Mouse (Mus musculus) liver, embryonic 16.5 days (tissue): Measurements from ENCODE around the gene Insrr. TPM values are rescaled to one million over a fixed set of nuclear protein-coding genes. Genes with fewer than 3 reads are reported as not detected.
A peak's percentile ranks its signal among the peaks of the same experiment; 100 is the strongest.

Source experiments
- ATAC-seq: fragments of 200-750 bp; cut with Nextera tagmentation; 2 replicates; pipeline ENCODE4 v1.8.0; 2017; ENCODE audit warnings: low read depth, mild to moderate bottlenecking, moderate number of reproducible peaks, moderate library complexity
- H3K27ac ChIP-seq: fragments of 300-500 bp; sonication (generic); 2 replicates; pipeline ENCODE4 v1.5.1; 2014; ENCODE audit warnings: mild to moderate bottlenecking, low read length
- H3K27me3 ChIP-seq: fragments of 300-500 bp; sonication (generic); 2 replicates; pipeline ENCODE4 v1.6.1; 2014; ENCODE audit warnings: low read depth, low read length, mixed read lengths; ENCODE audit not compliant: control insufficient read depth, insufficient read depth
- H3K36me3 ChIP-seq: fragments of 300-500 bp; sonication (generic); 2 replicates; pipeline ENCODE4 v1.6.1; 2014; ENCODE audit warnings: mild to moderate bottlenecking; ENCODE audit not compliant: control insufficient read depth, insufficient read depth
- H3K4me1 ChIP-seq: fragments of 300-500 bp; sonication (generic); 2 replicates; pipeline ENCODE4 v1.6.1; 2014; ENCODE audit warnings: low read depth, low read length, mixed read lengths; ENCODE audit not compliant: control insufficient read depth
- H3K4me2 ChIP-seq: fragments of 300-500 bp; sonication (generic); 2 replicates; pipeline ENCODE4 v1.6.1; 2014; ENCODE audit warnings: low read depth, low read length, mixed read lengths
- H3K4me3 ChIP-seq: fragments of 300-500 bp; sonication (generic); 2 replicates; pipeline ENCODE4 v1.5.1; 2014; ENCODE audit warnings: low read depth, mild to moderate bottlenecking, low read length
- H3K9ac ChIP-seq: fragments of 300-500 bp; sonication (generic); 2 replicates; pipeline ENCODE4 v1.6.1; 2014; ENCODE audit warnings: low read depth, low read length
- H3K9me3 ChIP-seq: fragments of 300-500 bp; sonication (generic); replicated peaks from 2 replicates; pipeline ENCODE4 v1.6.1; 2016; ENCODE audit warnings: low read length; ENCODE audit not compliant: control insufficient read depth
- whole genome bisulfite sequencing: fragments of 180-500 bp; shearing (Covaris S2); extraction: QIAGEN DNeasy Blood & Tissue Kit; methylation state at CpG from one replicate; pipeline ENCODE4 v1.1.7; 2014; ENCODE audit not compliant: insufficient replicate concordance; 5-methylcytosine and 5-hydroxymethylcytosine counted together
- polyA plus RNA-seq: library from polyadenylated mRNA; unstranded; fragments of >200 nt; fragmentation: Nextera tagmentation; extraction: Ambion mirVana; gene quantifications from 2 replicates; pipeline ENCODE4 v1.2.1, GENCODE M21; 2015

Gene Insrr
- polyA plus RNA-seq, 1 experiment from 2014 or later, result 0.01 TPM

DNA sequence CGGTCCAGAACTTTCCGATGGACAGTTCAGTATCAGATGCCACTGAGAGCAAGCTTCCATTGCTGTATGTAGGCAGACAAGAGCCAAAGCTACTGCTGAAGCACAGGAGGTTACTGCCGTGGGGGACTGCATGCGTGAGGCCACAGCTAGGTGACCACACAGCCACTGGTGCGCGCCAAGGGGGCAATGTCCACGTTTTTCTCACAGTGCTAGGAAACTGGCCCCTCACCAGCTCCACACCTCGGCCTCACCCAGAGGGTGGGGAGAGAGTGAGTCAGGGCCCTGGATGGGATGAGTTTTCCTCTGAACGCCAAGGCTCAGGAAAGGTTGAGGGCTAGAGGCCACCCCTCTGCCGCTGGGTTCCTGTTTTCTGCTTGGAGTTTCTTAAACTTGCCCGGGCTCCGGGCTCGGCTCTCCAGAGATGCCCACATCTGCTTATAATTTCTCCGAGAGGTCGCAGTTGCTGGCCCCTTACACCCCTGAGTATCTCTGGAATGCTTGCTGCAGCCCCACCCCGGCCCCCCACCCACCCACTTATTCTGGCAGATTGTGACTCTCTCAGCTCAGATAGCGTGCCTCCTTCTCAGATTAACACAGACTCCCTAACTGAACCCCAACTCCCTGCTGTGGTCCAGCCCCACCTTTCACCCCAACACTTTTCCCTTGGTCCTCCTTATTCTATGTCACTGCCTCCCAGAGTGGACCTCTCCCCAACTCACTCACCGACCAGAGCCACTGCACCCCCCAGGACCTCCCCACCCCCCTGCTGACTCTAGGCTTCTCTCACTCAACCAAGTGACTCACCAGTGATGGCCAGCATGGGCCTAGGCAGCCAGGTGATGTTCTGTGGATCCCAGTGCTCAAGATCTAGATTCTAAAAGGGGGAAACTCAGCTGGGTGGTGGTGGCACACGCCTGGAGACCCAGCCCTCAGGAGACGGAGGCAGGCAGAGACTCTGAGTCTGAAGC, 35.1 kb upstream of the Insrr start:
- ATAC-seq, result no peak
- Histone ChIP-seq H3K4me1 (peaks cover 4% of the 10 kb centered on the region), H3K9me3 (no peaks in the 10 kb centered on the region), H3K4me3 (no peak overlapping the region), H3K9ac (no peak overlapping the region), H3K27me3 (no peaks in the 10 kb centered on the region), H3K27ac (no peak overlapping the region), H3K36me3 (no peaks in the 10 kb centered on the region), H3K4me2 (no peak overlapping the region)
- 50% methylated on average over 20 of the region's 20 CpGs for WGBS

GRCm38 (mm10) chr3:87763202-87763601, 33.5 kb upstream of the Insrr start:
- peaks cover 4% of the 10 kb centered on the region for H3K4me1 ChIP-seq
- peaks cover 1% of the 10 kb centered on the region for H3K27me3 ChIP-seq
- no peak overlapping the region for H3K4me2 ChIP-seq
- 58% methylated on average over 4 of the region's 4 CpGs for WGBS
- no peaks in the 10 kb centered on the region for H3K36me3 ChIP-seq
- no peak overlapping the region for H3K4me3 ChIP-seq
- H3K27ac ChIP-seq, result peak overlapping the region; percentile 29
- H3K9ac ChIP-seq, result no peak overlapping the region
- no peak for ATAC-seq
- no peaks in the 10 kb centered on the region for H3K9me3 ChIP-seq

- H3K4me1 ChIP-seq, result peaks cover 4% of the 10 kb centered on the region
- WGBS, result 12% methylated on average over 15 of the region's 15 CpGs
- H3K9ac ChIP-seq, result no peak overlapping the region
- peaks cover 6% of the 10 kb centered on the region for H3K27me3 ChIP-seq
- H3K27ac ChIP-seq, result peak overlapping the region; percentile 71
- H3K36me3 ChIP-seq, result no peaks in the 10 kb centered on the region
- H3K4me2 ChIP-seq, result 0 out of 2 replicates have a peak overlapping the region, but pooled peaks have one; percentile 10
- no peak overlapping the region for H3K4me3 ChIP-seq
- H3K9me3 ChIP-seq, result no peaks in the 10 kb centered on the region
- ATAC-seq, result no peak; the same call in 1 of the 2 replicates
Observed at GRCm38 (mm10) chr3:87763683-87764289, 33.0 kb upstream of the Insrr start.

- Histone ChIP-seq H3K4me3 (no peak overlapping the region), H3K9ac (no peak overlapping the region), H3K36me3 (no peaks in the 10 kb centered on the region), H3K9me3 (no peaks in the 10 kb centered on the region), H3K27ac (peak overlapping the region; percentile 71), H3K4me1 (peaks cover 4% of the 10 kb centered on the region), H3K4me2 (peak overlapping the region; percentile 10; the same call in 1 of the 2 replicates), H3K27me3 (peaks cover 6% of the 10 kb centered on the region)
- WGBS, result 16% methylated on average over 10 of the region's 10 CpGs
- ATAC-seq, result no peak
Observed at GRCm38 (mm10) chr3:87764506-87764905, 32.2 kb upstream of the Insrr start.

DNA sequence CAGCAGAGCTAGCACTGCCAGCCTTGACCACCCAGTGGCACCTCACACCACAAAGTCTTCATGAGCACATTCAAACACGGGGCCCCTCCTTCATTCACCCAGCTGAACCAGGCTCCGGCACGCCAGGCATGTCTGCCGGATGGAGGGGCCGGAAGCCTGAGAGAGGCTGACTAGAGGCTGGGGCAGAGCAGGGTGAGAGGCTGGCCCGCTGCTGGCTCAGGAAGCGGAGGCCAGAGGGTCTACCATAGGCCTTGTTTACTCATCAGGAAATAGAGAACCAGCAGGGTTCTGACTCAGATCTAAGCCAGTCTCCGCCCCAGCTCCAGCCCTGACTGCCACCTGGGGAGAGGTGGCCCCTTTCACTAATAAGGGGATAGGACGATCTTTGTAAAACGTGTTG, 31.7 kb upstream of the Insrr start:
- no peaks in the 10 kb centered on the region for H3K9me3 ChIP-seq
- peak overlapping the region; percentile 71 for H3K27ac ChIP-seq
- ATAC-seq, result peak; percentile 52
- H3K4me1 ChIP-seq, result peaks cover 4% of the 10 kb centered on the region
- peak overlapping the region; percentile 10; the same call in 1 of the 2 replicates for H3K4me2 ChIP-seq
- H3K36me3 ChIP-seq, result no peaks in the 10 kb centered on the region
- WGBS, result 11% methylated on average over 10 of the region's 10 CpGs
- H3K27me3 ChIP-seq, result peaks cover 6% of the 10 kb centered on the region
- no peak overlapping the region for H3K9ac ChIP-seq
- H3K4me3 ChIP-seq, result no peak overlapping the region

DNA sequence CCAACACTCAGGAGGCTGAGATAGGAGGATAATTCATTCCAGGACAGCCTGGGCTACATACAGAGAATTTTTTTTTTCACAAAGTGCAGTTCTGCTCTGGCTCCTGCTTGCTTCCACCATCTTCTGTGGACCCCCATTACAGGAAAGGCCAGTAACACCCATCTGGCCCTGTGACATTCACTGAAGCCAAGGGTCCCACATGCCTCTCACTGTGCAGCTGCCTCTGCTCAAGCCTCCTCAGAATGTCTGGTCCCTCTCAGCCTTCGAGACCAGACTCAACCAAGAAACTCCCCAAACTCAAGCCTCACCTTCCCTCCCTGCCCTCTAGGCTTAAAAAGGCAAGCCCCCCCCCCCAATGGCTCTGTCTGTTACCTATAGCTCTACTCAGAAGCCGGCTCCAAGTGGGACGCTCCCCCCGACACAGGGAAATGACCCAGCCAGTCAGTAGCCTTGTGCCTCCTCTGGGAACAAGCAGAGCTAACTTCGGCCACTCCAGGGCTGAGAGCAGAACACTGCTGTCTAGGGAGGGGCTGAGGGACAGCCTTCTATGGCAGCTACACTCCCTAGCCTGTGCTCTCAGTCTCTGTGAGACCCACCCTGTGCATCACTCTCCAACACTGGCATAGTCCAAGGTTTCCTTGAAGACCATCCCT, 31.0 kb upstream of the Insrr start:
- no peak overlapping the region for H3K4me2 ChIP-seq
- no peak overlapping the region for H3K9ac ChIP-seq
- H3K27ac ChIP-seq, result peak overlapping the region; percentile 41
- no peaks in the 10 kb centered on the region for H3K36me3 ChIP-seq
- no peak for ATAC-seq
- peaks cover 6% of the 10 kb centered on the region for H3K27me3 ChIP-seq
- 57% methylated on average over 5 of the region's 5 CpGs for WGBS
- H3K9me3 ChIP-seq, result no peaks in the 10 kb centered on the region
- no peak overlapping the region for H3K4me3 ChIP-seq
- H3K4me1 ChIP-seq, result peaks cover 4% of the 10 kb centered on the region

DNA sequence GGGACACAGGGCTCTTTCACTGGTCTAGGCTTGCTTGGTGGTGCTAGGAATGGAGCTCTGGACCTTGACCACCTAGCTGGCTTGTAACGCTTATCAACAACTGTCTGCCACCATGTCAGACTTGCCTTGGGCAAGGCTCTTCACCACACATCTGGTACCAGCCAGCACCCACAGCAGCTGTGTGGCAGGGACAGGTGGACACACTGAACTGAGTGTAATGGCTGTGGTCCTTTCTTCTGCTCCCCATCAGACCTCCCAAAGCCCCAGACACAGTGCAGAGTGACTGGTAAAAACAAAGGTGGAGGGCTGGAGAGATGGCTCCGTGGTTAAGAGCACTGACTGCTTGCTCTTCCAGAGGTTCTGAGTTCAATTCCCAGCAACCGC, 30.5 kb upstream of the Insrr start:
- Histone ChIP-seq H3K36me3 (no peaks in the 10 kb centered on the region), H3K4me2 (no peak overlapping the region), H3K9me3 (no peaks in the 10 kb centered on the region), H3K4me1 (peaks cover 4% of the 10 kb centered on the region), H3K4me3 (no peak overlapping the region), H3K9ac (no peak overlapping the region), H3K27me3 (peaks cover 6% of the 10 kb centered on the region), H3K27ac (no peak overlapping the region; the same call in 1 of the 2 replicates)
- no peak for ATAC-seq
- 49% methylated on average over 3 of the region's 3 CpGs for WGBS

GRCm38 (mm10) chr3:87767764-87768163, 29.0 kb upstream of the Insrr start:
- no peak for ATAC-seq

More at GRCm38 (mm10) chr3:87767764-87768163, 29.0 kb upstream of the Insrr start:
- H3K4me2 ChIP-seq, result peak overlapping the region; percentile 17
- peak overlapping the region; percentile 43 for H3K27ac ChIP-seq
- H3K4me3 ChIP-seq, result peak overlapping the region; percentile 52
- no peaks in the 10 kb centered on the region for H3K36me3 ChIP-seq
- peaks cover 4% of the 10 kb centered on the region for H3K4me1 ChIP-seq
- H3K9me3 ChIP-seq, result no peaks in the 10 kb centered on the region
- no peak overlapping the region for H3K9ac ChIP-seq
- peaks cover 6% of the 10 kb centered on the region for H3K27me3 ChIP-seq
- WGBS, result 42% methylated on average over 8 of the region's 8 CpGs
